Mouse (Mus musculus): ENCODE measurements around the gene Rpl23a. TPM values are rescaled to one million over a fixed set of nuclear protein-coding genes. Genes with fewer than 3 reads are reported as not detected.
A peak's percentile ranks its signal among the peaks of the same experiment; 100 is the strongest.

Gene Rpl23a
- polyA plus RNA-seq, 1 experiment = 125 TPM

GRCm38 (mm10) chr11:78176905-78177331 is 6.5 kb downstream of the Rpl23a start:
- Histone ChIP-seq H3K27me3 (ENCODE audit: control insufficient read depth, insufficient read depth, low read length) (no peaks in the 10 kb centered on the region), H3K4me1 (ENCODE audit: control insufficient read depth, insufficient read depth, low read length) (peaks cover 21% of the 10 kb centered on the region), H3K27ac (ENCODE audit: control insufficient read depth, insufficient read depth, low read depth, low read length) (peak overlapping the region; percentile 88), H3K36me3 (ENCODE audit: control insufficient read depth, insufficient read depth, low read length) (peaks cover 1% of the 10 kb centered on the region), H3K4me3 (ENCODE audit: control insufficient read depth, low read depth, low read length) (peak overlapping the region; percentile 88)
- no peak for TF ChIP-seq CTCF (IDR thresholded peaks at IDR 0.05; ENCODE audit: control insufficient read depth, insufficient read depth, insufficient replicate concordance, low read depth, low read length)

GRCm38 (mm10) chr11:78176402-78176862 is 7.0 kb downstream of the Rpl23a start, which contains the start of the genes Nek8 and Tlcd1:
Nek8 (minus strand) TSS chr11:78176675.
Tlcd1 (plus strand) TSS chr11:78176711.
- Histone ChIP-seq H3K4me1 (ENCODE audit: control insufficient read depth, insufficient read depth, low read length) (peaks cover 21% of the 10 kb centered on the region), H3K27ac (ENCODE audit: control insufficient read depth, insufficient read depth, low read depth, low read length) (peak within 1 kb of the TSS; percentile 88), H3K4me3 (ENCODE audit: control insufficient read depth, low read depth, low read length) (peak within 1 kb of the TSS; percentile 88), H3K27me3 (ENCODE audit: control insufficient read depth, insufficient read depth, low read length) (no peaks in the 10 kb centered on the region), H3K36me3 (ENCODE audit: control insufficient read depth, insufficient read depth, low read length) (peaks cover 1% of the 10 kb centered on the region)
- TF ChIP-seq CTCF (IDR thresholded peaks at IDR 0.05; ENCODE audit: control insufficient read depth, insufficient read depth, insufficient replicate concordance, low read depth, low read length) (no peak), POLR2A (IDR thresholded peaks at IDR 0.05; ENCODE audit: control insufficient read depth, low read depth, low read length) (no peak)

- Histone ChIP-seq H3K36me3 (ENCODE audit: control insufficient read depth, insufficient read depth, low read length) (peaks cover 1% of the 10 kb centered on the region), H3K27ac (ENCODE audit: control insufficient read depth, insufficient read depth, low read depth, low read length) (no peak overlapping the region), H3K4me3 (ENCODE audit: control insufficient read depth, low read depth, low read length) (peak overlapping the region; percentile 88), H3K4me1 (ENCODE audit: control insufficient read depth, insufficient read depth, low read length) (peaks cover 21% of the 10 kb centered on the region), H3K27me3 (ENCODE audit: control insufficient read depth, insufficient read depth, low read length) (no peaks in the 10 kb centered on the region)
- no peak for TF ChIP-seq POLR2A (IDR thresholded peaks at IDR 0.05; ENCODE audit: control insufficient read depth, low read depth, low read length)
- TF ChIP-seq CTCF (IDR thresholded peaks at IDR 0.05; ENCODE audit: control insufficient read depth, insufficient read depth, insufficient replicate concordance, low read depth, low read length) = no peak
Measured at GRCm38 (mm10) chr11:78175771-78176401, 7.5 kb downstream of the Rpl23a start.

GRCm38 (mm10) chr11:78174506-78174905 is 8.9 kb downstream of the Rpl23a start:
- Histone ChIP-seq H3K4me3 (ENCODE audit: control insufficient read depth, low read depth, low read length) (no peak overlapping the region), H3K4me1 (ENCODE audit: control insufficient read depth, insufficient read depth, low read length) (peaks cover 21% of the 10 kb centered on the region), H3K27ac (ENCODE audit: control insufficient read depth, insufficient read depth, low read depth, low read length) (no peak overlapping the region), H3K36me3 (ENCODE audit: control insufficient read depth, insufficient read depth, low read length) (no peaks in the 10 kb centered on the region; the same call in 1 of the 2 replicates), H3K27me3 (ENCODE audit: control insufficient read depth, insufficient read depth, low read length) (no peaks in the 10 kb centered on the region)
- TF ChIP-seq CTCF (IDR thresholded peaks at IDR 0.05; ENCODE audit: control insufficient read depth, insufficient read depth, insufficient replicate concordance, low read depth, low read length) (no peak), POLR2A (IDR thresholded peaks at IDR 0.05; ENCODE audit: control insufficient read depth, low read depth, low read length) (no peak)

- Histone ChIP-seq H3K36me3 (ENCODE audit: control insufficient read depth, insufficient read depth, low read length) (no peaks in the 10 kb centered on the region; the same call in 1 of the 2 replicates), H3K27me3 (ENCODE audit: control insufficient read depth, insufficient read depth, low read length) (no peaks in the 10 kb centered on the region), H3K4me3 (ENCODE audit: control insufficient read depth, low read depth, low read length) (no peak overlapping the region), H3K27ac (ENCODE audit: control insufficient read depth, insufficient read depth, low read depth, low read length) (no peak overlapping the region), H3K4me1 (ENCODE audit: control insufficient read depth, insufficient read depth, low read length) (peaks cover 17% of the 10 kb centered on the region)
- TF ChIP-seq CTCF (IDR thresholded peaks at IDR 0.05; ENCODE audit: control insufficient read depth, insufficient read depth, insufficient replicate concordance, low read depth, low read length) (no peak), POLR2A (IDR thresholded peaks at IDR 0.05; ENCODE audit: control insufficient read depth, low read depth, low read length) (no peak)
Measured at GRCm38 (mm10) chr11:78172748-78173383, 10.5 kb downstream of the Rpl23a start.

GRCm38 (mm10) chr11:78172034-78172747 is 11.2 kb downstream of the Rpl23a start:
- TF ChIP-seq CTCF (IDR thresholded peaks at IDR 0.05; ENCODE audit: control insufficient read depth, insufficient read depth, insufficient replicate concordance, low read depth, low read length) (no peak), POLR2A (IDR thresholded peaks at IDR 0.05; ENCODE audit: control insufficient read depth, low read depth, low read length) (no peak)
- H3K27ac ChIP-seq (ENCODE audit: control insufficient read depth, insufficient read depth, low read depth, low read length) = no peak overlapping the region
- no peaks in the 10 kb centered on the region for H3K27me3 ChIP-seq (ENCODE audit: control insufficient read depth, insufficient read depth, low read length)
- H3K4me3 ChIP-seq (ENCODE audit: control insufficient read depth, low read depth, low read length) = no peak overlapping the region
- H3K4me1 ChIP-seq (ENCODE audit: control insufficient read depth, insufficient read depth, low read length) = peaks cover 11% of the 10 kb centered on the region
- no peaks in the 10 kb centered on the region; the same call in 1 of the 2 replicates for H3K36me3 ChIP-seq (ENCODE audit: control insufficient read depth, insufficient read depth, low read length)

GRCm38 (mm10) chr11:78171328-78171727 is 12.1 kb downstream of the Rpl23a start:
- TF ChIP-seq CTCF (IDR thresholded peaks at IDR 0.05; ENCODE audit: control insufficient read depth, insufficient read depth, insufficient replicate concordance, low read depth, low read length) (no peak), POLR2A (IDR thresholded peaks at IDR 0.05; ENCODE audit: control insufficient read depth, low read depth, low read length) (no peak)
- H3K4me3 ChIP-seq (ENCODE audit: control insufficient read depth, low read depth, low read length) = no peak overlapping the region

More at GRCm38 (mm10) chr11:78171328-78171727, 12.1 kb downstream of the Rpl23a start:
- Histone ChIP-seq H3K27ac (ENCODE audit: control insufficient read depth, insufficient read depth, low read depth, low read length) (no peak overlapping the region), H3K4me1 (ENCODE audit: control insufficient read depth, insufficient read depth, low read length) (peaks cover 5% of the 10 kb centered on the region), H3K27me3 (ENCODE audit: control insufficient read depth, insufficient read depth, low read length) (no peaks in the 10 kb centered on the region), H3K36me3 (ENCODE audit: control insufficient read depth, insufficient read depth, low read length) (no peaks in the 10 kb centered on the region; the same call in 1 of the 2 replicates)
